Mouse (Mus musculus) E14TG2a.4 (cell line): Measurements from ENCODE around the gene Pycr1.

Experiments used
- H3K27me3 ChIP-seq: 2 replicates; pipeline ENCODE4 v1.6.1; 2014; ENCODE audit warnings: low read length, control low read depth; ENCODE audit not compliant: insufficient read depth
- H3K36me3 ChIP-seq: 2 replicates; pipeline ENCODE4 v1.6.1; 2014; ENCODE audit warnings: low read length, control low read depth; ENCODE audit not compliant: insufficient read depth
- H3K4me1 ChIP-seq: replicated peaks from 2 replicates; pipeline ENCODE4 v1.6.1; 2014; ENCODE audit warnings: low read depth, low read length, control low read depth
- H3K4me3 ChIP-seq: replicated peaks from 2 replicates; pipeline ENCODE4 v1.5.1; 2014; ENCODE audit warnings: mild to moderate bottlenecking, low read length
- H3K9me3 ChIP-seq: 2 replicates; pipeline ENCODE4 v1.6.1; 2014; ENCODE audit warnings: low read length, control low read depth
- CTCF ChIP-seq: conservative IDR thresholded peaks from 2 replicates; pipeline ENCODE4 v1.5.1; 2014; ENCODE audit warnings: low read length
- NANOG ChIP-seq: IDR thresholded peaks from 2 replicates; pipeline ENCODE4 v1.6.1; 2014; ENCODE audit warnings: borderline replicate concordance, low read length, mixed read lengths
- POU5F1 ChIP-seq: IDR thresholded peaks from 2 replicates; pipeline ENCODE4 v1.6.1; 2014; ENCODE audit warnings: low read length, borderline replicate concordance

Pycr1 gene

DNA sequence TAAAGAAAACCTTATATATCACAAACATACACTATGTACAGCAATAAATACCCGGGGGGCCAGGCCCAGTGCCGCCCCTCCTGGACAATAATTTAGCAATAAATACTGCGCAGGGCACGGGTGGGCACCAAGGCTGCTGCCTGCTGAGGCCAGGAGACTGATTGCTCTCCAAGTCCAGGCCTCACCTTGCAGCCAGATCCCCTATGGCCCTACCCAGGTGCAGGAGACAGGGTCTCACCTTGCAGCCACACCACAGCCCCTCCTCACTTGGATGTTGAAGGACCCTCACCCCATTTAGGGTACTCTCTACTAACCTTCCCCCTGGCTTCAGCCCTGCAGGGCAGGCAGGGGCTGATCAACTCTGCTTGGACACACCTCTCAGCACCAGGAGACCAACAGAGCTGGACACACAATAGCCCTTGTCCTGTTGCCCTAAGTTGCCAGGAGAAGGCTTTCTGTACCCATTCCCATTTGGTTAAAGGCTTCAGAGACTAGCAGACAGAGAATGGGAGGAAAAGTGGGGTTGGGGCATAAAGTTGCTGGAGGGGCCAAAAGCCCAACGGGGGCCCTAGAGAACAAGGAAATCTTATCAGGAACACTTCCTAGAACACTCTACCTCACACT is 18.3 kb downstream of the Pycr1 start, which contains the start of gene Sirt7:
Gene Sirt7, minus strand, starts transcription at position 89 of the 624 bp plus-strand sequence.
- Histone ChIP-seq H3K4me3 (peak within 1 kb of the TSS; percentile 98), H3K9me3 (no peaks in the 10 kb centered on the region), H3K36me3 (peaks cover 79% of the 10 kb centered on the region), H3K4me1 (peaks cover 83% of the 10 kb centered on the region), H3K27me3 (no peaks in the 10 kb centered on the region)
- TF ChIP-seq POU5F1, result no peak
- no peak for TF ChIP-seq CTCF
- no peak for TF ChIP-seq NANOG

DNA sequence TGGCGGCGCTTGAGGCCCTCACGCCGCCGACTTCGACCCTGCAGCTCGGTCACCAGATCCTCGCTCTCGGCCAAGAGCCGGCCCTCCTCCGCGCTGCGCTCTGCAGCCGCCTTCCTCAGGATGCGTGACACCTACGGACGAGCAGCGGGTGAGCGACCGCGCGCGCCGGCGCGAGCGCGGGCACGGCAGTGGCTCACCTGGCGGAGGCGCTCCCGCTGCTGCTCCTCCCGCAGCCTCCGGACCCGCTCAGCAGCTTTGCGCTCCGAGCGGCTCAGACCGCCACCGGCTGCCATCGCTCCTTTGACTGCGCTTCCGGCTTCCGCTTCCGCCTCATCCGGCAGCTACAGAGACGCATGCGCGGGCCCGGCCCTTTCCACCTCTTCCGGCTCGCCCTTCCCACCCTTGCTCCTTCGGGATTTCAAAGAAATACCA is 18.9 kb downstream of the Pycr1 start:
- Histone ChIP-seq H3K4me1 (peaks cover 83% of the 10 kb centered on the region), H3K9me3 (no peaks in the 10 kb centered on the region), H3K36me3 (peaks cover 82% of the 10 kb centered on the region), H3K4me3 (peak overlapping the region; percentile 98), H3K27me3 (no peaks in the 10 kb centered on the region)
- TF ChIP-seq NANOG (no peak), POU5F1 (no peak), CTCF (no peak)

DNA sequence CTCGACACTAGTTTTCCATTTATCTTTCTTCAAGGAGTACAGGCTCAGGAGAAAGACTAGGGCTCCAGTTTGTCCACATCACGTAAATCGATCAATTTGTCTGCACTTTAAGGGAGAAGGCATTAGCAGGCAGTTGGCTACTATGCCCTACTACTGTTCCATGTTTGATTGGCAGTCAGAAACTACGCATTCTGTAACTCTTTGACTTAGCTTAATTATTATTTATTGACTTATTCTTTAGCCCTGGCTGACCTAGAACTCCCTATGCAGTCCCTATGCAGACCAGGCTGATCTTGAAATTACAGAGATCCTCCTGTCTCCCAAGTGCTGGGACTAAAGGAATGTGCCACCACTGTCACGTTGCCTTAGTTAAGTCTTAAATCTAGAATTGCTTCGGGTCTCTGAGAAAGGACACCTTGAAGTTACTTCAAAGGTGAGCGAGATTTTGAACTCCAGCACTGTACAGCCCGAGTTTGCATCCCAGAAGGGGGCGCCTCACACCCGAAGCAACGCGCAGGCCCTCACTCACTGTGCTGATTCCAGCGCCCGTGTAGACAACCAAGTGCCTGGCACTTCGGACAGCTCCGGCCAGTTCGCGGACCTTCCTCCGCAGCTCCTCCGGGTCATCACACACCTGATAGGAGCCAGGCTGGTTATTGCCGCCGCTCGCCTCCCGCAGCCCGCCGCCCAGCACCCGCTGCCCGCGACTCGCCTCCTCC is 19.4 kb downstream of the Pycr1 start:
- TF ChIP-seq CTCF (peak; percentile 45), NANOG (no peak), POU5F1 (no peak)
- Histone ChIP-seq H3K27me3 (no peaks in the 10 kb centered on the region), H3K36me3 (peaks cover 81% of the 10 kb centered on the region), H3K9me3 (no peaks in the 10 kb centered on the region), H3K4me1 (peaks cover 80% of the 10 kb centered on the region), H3K4me3 (peak overlapping the region; percentile 98)

GRCm38 (mm10) chr11:120622805-120623204 is 20.8 kb downstream of the Pycr1 start:
- H3K4me3 ChIP-seq, result no peak overlapping the region

DNA sequence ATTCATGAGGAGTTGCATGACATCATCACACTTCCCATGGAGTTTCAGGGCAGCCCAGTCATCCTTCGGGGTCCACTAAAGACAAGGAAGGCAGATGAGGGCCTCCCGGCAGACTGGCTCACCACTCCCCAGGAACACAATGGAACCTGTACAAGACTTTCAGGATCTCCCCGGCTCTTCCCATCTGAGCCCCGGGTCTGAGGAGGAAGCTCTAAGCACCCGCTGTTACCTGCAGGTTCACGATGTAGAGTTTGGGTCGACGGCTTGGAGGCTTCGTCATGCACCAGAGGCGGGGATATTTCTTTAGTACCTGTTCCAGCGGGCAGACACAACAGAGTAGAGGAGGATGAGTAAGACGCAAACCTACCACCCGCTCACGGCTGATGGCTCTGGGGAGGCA is 23.4 kb downstream of the Pycr1 start:
- peaks cover 66% of the 10 kb centered on the region for H3K36me3 ChIP-seq
- peaks cover 75% of the 10 kb centered on the region for H3K4me1 ChIP-seq
- peak overlapping the region; percentile 39 for H3K4me3 ChIP-seq
- TF ChIP-seq CTCF, result no peak
- TF ChIP-seq POU5F1, result no peak
- TF ChIP-seq NANOG, result no peak
- no peaks in the 10 kb centered on the region for H3K27me3 ChIP-seq
- H3K9me3 ChIP-seq, result no peaks in the 10 kb centered on the region

More at GRCm38 (mm10) chr11:120622805-120623204, 20.8 kb downstream of the Pycr1 start:
- H3K4me1 ChIP-seq, result peaks cover 79% of the 10 kb centered on the region
- no peaks in the 10 kb centered on the region for H3K27me3 ChIP-seq
- H3K9me3 ChIP-seq, result no peaks in the 10 kb centered on the region
- peaks cover 79% of the 10 kb centered on the region for H3K36me3 ChIP-seq
- TF ChIP-seq CTCF, result no peak
- no peak for TF ChIP-seq POU5F1

DNA sequence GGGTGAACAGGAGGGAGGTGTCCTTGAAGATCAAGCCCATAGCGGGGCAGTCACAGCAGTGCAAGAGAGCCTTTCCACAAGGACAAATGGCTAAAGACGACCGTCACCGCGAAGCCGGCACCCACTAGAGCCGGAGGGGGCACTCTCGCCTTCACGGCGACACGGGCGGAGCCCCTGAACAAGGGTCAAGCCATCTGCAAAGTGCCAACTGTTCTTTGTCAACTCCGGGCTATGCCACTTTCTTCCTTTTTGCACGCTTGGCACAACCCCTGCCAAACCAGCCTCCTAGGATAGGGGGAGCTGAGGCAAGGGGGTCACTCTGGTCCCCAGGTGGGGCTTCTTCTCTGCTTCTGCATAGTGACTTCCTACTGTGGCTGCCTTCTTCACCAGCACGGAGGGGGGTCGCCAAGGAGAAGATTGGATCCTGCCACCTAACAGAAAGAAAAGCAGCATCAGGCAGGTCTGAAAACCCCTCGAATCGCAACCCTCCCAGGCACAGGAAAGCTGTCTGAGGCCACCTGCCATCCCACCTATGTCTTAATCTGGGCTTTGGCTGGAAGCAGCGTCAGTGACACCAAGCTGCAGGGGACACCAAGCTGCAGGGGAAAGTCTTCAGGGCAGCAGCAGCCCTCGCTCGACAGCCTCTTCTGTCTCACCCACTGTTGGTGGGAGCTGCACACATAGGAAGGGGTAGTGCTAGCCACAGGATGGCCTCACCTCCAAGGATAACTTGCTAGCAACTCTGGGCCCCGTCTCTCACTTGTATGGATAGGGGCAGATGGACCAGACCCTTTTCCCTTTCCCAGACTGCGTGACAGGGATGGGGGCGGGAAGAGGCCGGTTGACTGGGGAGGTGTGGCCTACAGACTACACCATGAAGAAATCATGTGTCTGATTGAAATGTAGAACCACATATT is 24.7 kb downstream of the Pycr1 start:
- H3K4me1 ChIP-seq, result peaks cover 80% of the 10 kb centered on the region
- peaks cover 78% of the 10 kb centered on the region for H3K36me3 ChIP-seq
- peak overlapping the region; percentile 95 for H3K4me3 ChIP-seq
- H3K9me3 ChIP-seq, result no peaks in the 10 kb centered on the region
- H3K27me3 ChIP-seq, result no peaks in the 10 kb centered on the region
- TF ChIP-seq POU5F1, result no peak
- TF ChIP-seq CTCF, result no peak

DNA sequence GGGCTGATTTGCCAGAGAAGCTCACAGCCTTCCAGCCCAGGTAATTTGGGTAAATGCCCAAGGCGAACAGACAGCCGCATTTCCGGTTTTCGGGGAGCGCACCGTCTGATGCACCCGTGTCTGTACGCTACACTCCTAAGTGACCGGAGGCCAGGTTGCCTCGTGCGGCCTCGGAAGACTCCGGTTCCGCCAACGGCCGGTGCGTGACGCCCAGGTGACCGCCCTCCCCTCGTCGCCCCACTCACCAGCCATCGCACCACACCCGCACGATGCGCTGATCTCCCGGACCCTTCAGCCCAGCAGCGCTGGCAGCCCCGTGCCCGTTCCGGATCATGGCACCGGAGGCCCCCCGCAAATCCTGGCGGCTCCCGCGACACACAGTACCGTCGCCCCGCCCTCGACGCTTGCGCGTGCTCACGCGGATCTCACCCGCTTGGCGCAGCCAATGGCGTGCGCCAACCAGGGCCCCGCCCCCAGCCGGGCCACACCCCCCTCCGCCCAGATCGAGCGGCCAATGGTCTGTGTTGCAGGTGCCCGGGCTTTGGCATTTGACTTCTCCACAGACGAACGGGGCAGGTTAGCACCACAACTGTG is 26.0 kb downstream of the Pycr1 start, which contains the start of gene Pcyt2:
Gene Pcyt2, minus strand, starts transcription at position 418 of the 594 bp plus-strand sequence.
- H3K4me1 ChIP-seq, result peaks cover 86% of the 10 kb centered on the region
- TF ChIP-seq POU5F1 (no peak), NANOG (no peak), CTCF (no peak)
- H3K27me3 ChIP-seq, result no peaks in the 10 kb centered on the region
- peak within 1 kb of the TSS; percentile 95 for H3K4me3 ChIP-seq
- H3K9me3 ChIP-seq, result no peaks in the 10 kb centered on the region
- H3K36me3 ChIP-seq, result peaks cover 81% of the 10 kb centered on the region
